Mouse (Mus musculus) CH12.LX (cell line): ENCODE data around the gene Abtb2. TPM values are rescaled to one million over a fixed set of nuclear protein-coding genes. Genes with fewer than 3 reads are reported as not detected.

Experiments
- DNase-seq: peaks from one replicate; pipeline ENCODE4 v3.0.0-alpha.2; 2013; ENCODE audit errors: extremely low read depth
- H3K27ac ChIP-seq: 2 replicates; pipeline ENCODE4 v1.5.1; 2012; ENCODE audit warnings: low read depth, mild to moderate bottlenecking, control low read depth, moderate library complexity; ENCODE audit not compliant: insufficient read depth
- H3K27me3 ChIP-seq: replicated peaks from 2 replicates; pipeline ENCODE3; 2012; ENCODE audit warnings: inconsistent platforms
- H3K36me3 ChIP-seq, 2 experiments: replicated peaks in 1 of 2; 2 replicates each; pipeline versions ENCODE3 to v1.6.1; 2012; ENCODE audit warnings: inconsistent platforms in 1 of 2, low read length in 1 of 2, mild to moderate bottlenecking in 1 of 2, mixed read lengths in 1 of 2, moderate library complexity in 1 of 2; ENCODE audit not compliant: control insufficient read depth in 1 of 2, insufficient read depth in 1 of 2
- H3K4me1 ChIP-seq, 2 experiments: 2 replicates each; pipeline ENCODE4 v1.6.1; 2012; ENCODE audit warnings: inconsistent platforms in 1 of 2, moderate library complexity in 1 of 2; ENCODE audit not compliant: insufficient read depth in 2 of 2, control insufficient read depth in 1 of 2
- H3K4me2 ChIP-seq: 2 replicates; pipeline ENCODE4 v1.6.1; 2012; ENCODE audit warnings: low read depth, mild to moderate bottlenecking, control low read depth; ENCODE audit not compliant: poor library complexity, insufficient read depth, severe bottlenecking
- H3K4me3 ChIP-seq, 3 experiments: fragments of 150-350 bp in 1 of 3; sonication (generic) in 1 of 3; replicated peaks in 1 of 3; 2 replicates each; pipeline versions ENCODE3 to v1.5.1; 2011 to 2012; ENCODE audit warnings: low read depth in 2 of 3, low read length in 2 of 3, mild to moderate bottlenecking in 2 of 3, moderate library complexity in 2 of 3, control low read depth in 1 of 3, improper control_type of control experiment in 1 of 3, inconsistent platforms in 1 of 3, mixed read lengths in 1 of 3; ENCODE audit not compliant: poor library complexity in 1 of 3
- H3K79me2 ChIP-seq: replicated peaks from 2 replicates; pipeline ENCODE4 v1.6.1; 2012; ENCODE audit warnings: mild to moderate bottlenecking, moderate library complexity; ENCODE audit not compliant: control insufficient read depth, poor library complexity, insufficient read depth, severe bottlenecking; ENCODE audit errors: extremely low read depth
- H3K9ac ChIP-seq: 2 replicates; pipeline ENCODE4 v1.6.1; 2012; ENCODE audit warnings: low read depth, mild to moderate bottlenecking, control low read depth, moderate library complexity; ENCODE audit not compliant: insufficient read depth
- H3K9me3 ChIP-seq: replicated peaks from 2 replicates; pipeline ENCODE3; 2012; ENCODE audit warnings: low read length, inconsistent platforms, mixed read lengths
- BHLHE40 ChIP-seq: IDR thresholded peaks from 2 replicates; pipeline ENCODE4 v1.6.1; 2011; ENCODE audit warnings: mild to moderate bottlenecking, low read depth, low read length, improper control_type of control experiment
- CHD1 ChIP-seq: IDR thresholded peaks from 2 replicates; pipeline ENCODE4 v1.6.1; 2012; ENCODE audit warnings: low read depth, low read length, improper control_type of control experiment, inconsistent platforms
- CHD2 ChIP-seq: IDR thresholded peaks from 2 replicates; pipeline ENCODE4 v1.6.1; 2011; ENCODE audit warnings: low read length, improper control_type of control experiment
- EP300 ChIP-seq: IDR thresholded peaks from 2 replicates; pipeline ENCODE4 v1.6.1; 2011; ENCODE audit warnings: low read length, improper control_type of control experiment
- ETS1 ChIP-seq: conservative IDR thresholded peaks from 2 replicates; pipeline ENCODE4 v1.6.1; 2012; ENCODE audit warnings: low read depth, mild to moderate bottlenecking, inconsistent platforms, low read length, improper control_type of control experiment, moderate library complexity
- IRF4 ChIP-seq: IDR thresholded peaks from 2 replicates; pipeline ENCODE4 v1.6.1; 2014; ENCODE audit warnings: low read depth, mild to moderate bottlenecking, inconsistent platforms, low read length, improper control_type of control experiment
- JUN ChIP-seq: IDR thresholded peaks from 2 replicates; pipeline ENCODE4 v1.6.1; 2011; ENCODE audit warnings: low read depth, mild to moderate bottlenecking, low read length, improper control_type of control experiment, moderate library complexity; ENCODE audit not compliant: insufficient read depth
- KAT2A ChIP-seq: IDR thresholded peaks from 2 replicates; pipeline ENCODE4 v1.6.1; 2012; ENCODE audit warnings: low read length, improper control_type of control experiment, inconsistent platforms; ENCODE audit not compliant: insufficient replicate concordance
- MAFK ChIP-seq: IDR thresholded peaks from 2 replicates; pipeline ENCODE4 v1.6.1; 2011; ENCODE audit warnings: low read length, improper control_type of control experiment; ENCODE audit not compliant: insufficient replicate concordance
- MAX ChIP-seq: IDR thresholded peaks from 2 replicates; pipeline ENCODE4 v1.6.1; 2011; ENCODE audit warnings: low read length, improper control_type of control experiment
- MAZ ChIP-seq: IDR thresholded peaks from 2 replicates; pipeline ENCODE4 v1.6.1; 2012; ENCODE audit warnings: low read depth, mild to moderate bottlenecking, inconsistent platforms, low read length, improper control_type of control experiment, moderate library complexity
- MEF2A ChIP-seq: IDR thresholded peaks from 2 replicates; pipeline ENCODE4 v1.6.1; 2014; ENCODE audit warnings: low read depth, mild to moderate bottlenecking, inconsistent platforms, low read length, improper control_type of control experiment, borderline replicate concordance
- MXI1 ChIP-seq: IDR thresholded peaks from 2 replicates; pipeline ENCODE4 v1.6.1; 2011; ENCODE audit warnings: mild to moderate bottlenecking, low read depth, low read length, improper control_type of control experiment
- MYC ChIP-seq: IDR thresholded peaks from 2 replicates; pipeline ENCODE4 v1.6.1; 2011; ENCODE audit warnings: low read depth, mild to moderate bottlenecking, improper control_type of control experiment, low read length
- NELFE ChIP-seq: IDR thresholded peaks from 2 replicates; pipeline ENCODE4 v1.6.1; 2011; ENCODE audit warnings: low read depth, low read length, improper control_type of control experiment
- POLR2A ChIP-seq: IDR thresholded peaks from 2 replicates; pipeline ENCODE4 v1.6.1; 2011; ENCODE audit warnings: low read depth, mild to moderate bottlenecking, improper control_type of control experiment, low read length
- POLR2AphosphoS2 ChIP-seq: IDR thresholded peaks from 2 replicates; pipeline ENCODE4 v1.6.1; 2011; ENCODE audit warnings: low read depth, low read length, improper control_type of control experiment
- SIN3A ChIP-seq: IDR thresholded peaks from 2 replicates; pipeline ENCODE4 v1.6.1; 2012; ENCODE audit warnings: low read length, improper control_type of control experiment, inconsistent platforms
- SMC3 ChIP-seq: IDR thresholded peaks from 2 replicates; pipeline ENCODE4 v1.6.1; 2011; ENCODE audit warnings: low read depth, low read length, improper control_type of control experiment
- TCF12 ChIP-seq: IDR thresholded peaks from 2 replicates; pipeline ENCODE4 v1.6.1; 2014; ENCODE audit warnings: low read depth, mild to moderate bottlenecking, inconsistent platforms, low read length, improper control_type of control experiment
- UBTF ChIP-seq: IDR thresholded peaks from 2 replicates; pipeline ENCODE4 v1.6.1; 2012; ENCODE audit warnings: low read depth, mild to moderate bottlenecking, inconsistent platforms, low read length, improper control_type of control experiment, moderate library complexity
- USF2 ChIP-seq: conservative IDR thresholded peaks from 2 replicates; pipeline ENCODE4 v1.6.1; 2011; ENCODE audit warnings: low read depth, low read length, improper control_type of control experiment
- ZKSCAN1 ChIP-seq: IDR thresholded peaks from 2 replicates; pipeline ENCODE4 v1.6.1; 2012; ENCODE audit warnings: low read depth, inconsistent platforms, low read length, improper control_type of control experiment, borderline replicate concordance
- ZMIZ1 ChIP-seq: IDR thresholded peaks from 2 replicates; pipeline ENCODE4 v1.6.1; 2012; ENCODE audit warnings: low read depth, mild to moderate bottlenecking, inconsistent platforms, low read length, improper control_type of control experiment
- ZNF384 ChIP-seq: IDR thresholded peaks from 2 replicates; pipeline ENCODE4 v1.6.1; 2012; ENCODE audit warnings: low read depth, low read length, improper control_type of control experiment, inconsistent platforms
- dilution Hi-C: fragments of 300-500 bp; cut with MboI; formaldehyde crosslinking; loops from 2 replicates; pipeline ENCODE4 v1.14.3; 2020; ENCODE audit warnings: low sequenced_read_pairs; ENCODE audit not compliant: extremely low pct_unique_long_range_greater_than_20kb, extremely low pct_ligation_motif_present
- in situ Hi-C: fragments of 300-500 bp; cut with MboI; formaldehyde crosslinking; loops from 3 replicates; pipeline ENCODE4 v1.14.3; 2019; ENCODE audit warnings: low sequenced_read_pairs, low pct_ligation_motif_present, low pct_unique_long_range_greater_than_20kb, mixed read lengths
- polyA plus RNA-seq: library from polyadenylated mRNA; unstranded; fragments of >175 nt; gene quantifications from 2 replicates; pipeline ENCODE4 v1.2.1, GENCODE M21; 2012; ENCODE audit warnings: low read depth; ENCODE audit not compliant: insufficient read length
- total RNA-seq, 2 experiments: library from RNA; depleted of rRNA; stranded (reverse); fragments of 300-350 nt in 1 of 2; fragments of >200 nt in 1 of 2; gene quantifications; 2 replicates each; pipeline ENCODE4 v1.2.3; 2012 to 2014

The Abtb2 gene
- total and polyA plus RNA-seq, 3 experiments = 2.9 to 7.7 (median 3.8) TPM

GRCm38 (mm10) chr2:103680364-103681110 lies 114.4 kb downstream of the Abtb2 start:
- Histone ChIP-seq H3K4me3 (no peak overlapping the region), H3K27me3 (no peaks in the 10 kb centered on the region), H3K4me2 (peak overlapping the region; percentile 39; the same call in 1 of the 2 replicates), H3K4me1 (peaks cover 53 to 96% of the 10 kb centered on the region in 2 experiments), H3K36me3 (no peaks in the 10 kb centered on the region), H3K79me2 (no peaks in the 10 kb centered on the region), H3K9me3 (no peaks in the 10 kb centered on the region), H3K27ac (peak overlapping the region; percentile 55), H3K9ac (peak overlapping the region; percentile 11; the same call in 1 of the 2 replicates)
- DNase-seq = peak; percentile 66
- dilution Hi-C loops = no loop called here
- TF ChIP-seq KAT2A (no peak), POLR2A (no peak), SIN3A (peak; percentile 54; the same call in 1 of the 2 replicates), MAFK (no peak), ETS1 (no peak; the same call in none of the 2 replicates), CHD1 (peak; percentile 68; the same call in 1 of the 2 replicates), EP300 (peak; percentile 89), JUN (no peak), ZKSCAN1 (no peak), TCF12 (peak; percentile 39; the same call in 1 of the 2 replicates), ZMIZ1 (no peak), MXI1 (0 out of 2 replicates have a peak, but pooled peaks have one; percentile 33), MAZ (peak; percentile 79; the same call in 1 of the 2 replicates), NELFE (no peak), SMC3 (no peak), IRF4 (peak; percentile 71), ZNF384 (peak; percentile 78), USF2 (no peak), MAX (peak; percentile 41; the same call in 1 of the 2 replicates), MYC (0 out of 2 replicates have a peak, but pooled peaks have one; percentile 58), BHLHE40 (no peak), CHD2 (0 out of 2 replicates have a peak, but pooled peaks have one; percentile 17), POLR2AphosphoS2 (no peak), UBTF (no peak), MEF2A (peak; percentile 81)
- in situ Hi-C loops = no loop called here
